Mouse (Mus musculus) retina, postnatal 7 days (tissue): Measurements from ENCODE around the gene Fat1.

Experiments used
- DNase-seq: peaks from one replicate; pipeline ENCODE4 v3.0.0-alpha.2; 2012; ENCODE audit warnings: low read depth, low spot score

Fat1 gene

GRCm38 (mm10) chr8:45002686-45003085 is 67.4 kb downstream of the Fat1 start:
- no peak for DNase-seq

- DNase-seq, result no peak
These were observed 68.8 kb downstream of the Fat1 start for GRCm38 (mm10) chr8:45004021-45004420.

GRCm38 (mm10) chr8:45010685-45011084 is 75.4 kb downstream of the Fat1 start:
- DNase-seq, result no peak

DNA sequence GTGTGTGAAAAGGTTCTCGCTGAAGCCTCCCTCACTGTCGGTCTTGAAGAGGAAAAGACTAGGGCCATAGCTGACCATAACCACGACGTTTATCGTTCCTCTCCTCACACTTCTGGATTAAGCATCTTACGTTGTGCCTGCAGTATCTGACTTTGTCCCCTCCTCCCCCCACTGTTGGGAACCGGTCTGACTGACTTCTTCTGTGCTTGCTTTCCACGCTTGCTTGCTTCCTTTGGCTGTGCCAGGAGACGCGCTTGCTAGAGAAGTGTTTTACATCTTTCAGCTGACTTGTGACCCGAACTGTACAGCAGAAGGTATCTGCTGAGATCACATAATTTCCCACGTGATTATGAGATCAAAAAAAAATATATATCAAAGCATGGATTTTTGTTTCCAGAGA is 76.5 kb downstream of the Fat1 start:
- DNase-seq, result no peak

DNA sequence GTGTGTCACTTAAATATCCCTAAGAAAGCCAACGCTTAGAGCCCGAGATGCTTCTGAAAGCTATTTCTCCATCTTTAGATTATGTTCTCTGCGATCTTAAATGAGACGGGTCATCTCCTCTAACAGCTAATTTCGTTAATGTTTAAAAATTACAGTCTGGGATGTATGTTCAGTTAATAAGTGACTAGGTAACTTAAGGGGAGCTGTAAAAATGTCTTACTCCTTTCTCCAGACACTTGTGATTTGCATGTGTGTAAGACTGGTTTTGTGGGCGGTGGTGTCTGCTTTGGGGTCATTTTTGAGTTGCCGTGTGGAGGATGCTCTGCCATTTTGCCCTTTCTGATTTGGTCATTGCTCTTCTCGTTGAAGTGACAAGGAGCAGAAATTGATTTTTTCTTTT is 78.6 kb downstream of the Fat1 start:
- no peak for DNase-seq

GRCm38 (mm10) chr8:45014498-45015067 is 79.3 kb downstream of the Fat1 start:
- no peak for DNase-seq

- no peak for DNase-seq
These were observed 80.6 kb downstream of the Fat1 start for GRCm38 (mm10) chr8:45015876-45016275.

GRCm38 (mm10) chr8:45019241-45019640 is 84.0 kb downstream of the Fat1 start:
- no peak for DNase-seq

DNA sequence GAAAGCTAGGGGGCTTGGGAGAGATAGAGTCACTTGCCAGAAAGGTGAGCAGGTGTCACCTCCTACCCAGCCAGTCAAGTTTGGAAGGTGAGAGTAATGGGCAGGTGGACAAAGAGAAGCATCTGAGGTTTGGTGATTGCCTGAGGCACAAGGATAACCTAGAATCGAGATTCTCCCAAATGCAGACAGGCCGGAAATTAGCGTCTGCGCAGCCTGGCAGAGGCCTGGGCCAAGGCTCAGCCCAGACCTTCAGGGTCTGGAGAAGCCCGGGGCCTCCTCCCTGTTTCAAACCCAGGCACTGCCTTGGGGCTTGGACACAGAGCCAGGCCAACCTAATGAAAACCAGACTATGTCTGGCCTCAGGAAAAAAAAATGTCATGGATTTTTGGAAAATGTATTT is 85.9 kb downstream of the Fat1 start:
- DNase-seq, result no peak

GRCm38 (mm10) chr8:45021911-45022665 is 86.8 kb downstream of the Fat1 start:
- DNase-seq, result no peak

- DNase-seq, result no peak
These were observed 92.8 kb downstream of the Fat1 start for GRCm38 (mm10) chr8:45028081-45028497.

GRCm38 (mm10) chr8:45038350-45038749 is 103.1 kb downstream of the Fat1 start:
- DNase-seq, result no peak

DNA sequence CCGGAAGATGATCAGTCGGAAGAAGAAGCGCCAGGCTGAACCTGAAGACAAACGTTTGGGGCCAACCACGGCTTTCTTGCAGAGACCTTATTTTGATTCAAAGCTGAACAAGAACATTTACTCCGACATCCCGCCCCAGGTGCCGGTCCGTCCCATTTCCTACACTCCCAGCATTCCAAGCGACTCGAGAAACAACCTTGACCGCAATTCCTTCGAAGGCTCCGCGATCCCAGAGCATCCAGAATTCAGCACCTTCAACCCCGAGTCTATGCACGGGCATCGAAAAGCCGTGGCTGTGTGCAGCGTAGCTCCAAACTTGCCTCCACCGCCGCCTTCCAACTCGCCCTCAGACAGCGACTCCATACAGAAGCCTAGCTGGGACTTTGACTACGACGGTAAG is 108.9 kb downstream of the Fat1 start:
- DNase-seq, result no peak

- no peak for DNase-seq
These were observed 115.2 kb downstream of the Fat1 start for GRCm38 (mm10) chr8:45050451-45050850.

- no peak for DNase-seq
These were observed 116.0 kb downstream of the Fat1 start for GRCm38 (mm10) chr8:45051236-45051635.

DNA sequence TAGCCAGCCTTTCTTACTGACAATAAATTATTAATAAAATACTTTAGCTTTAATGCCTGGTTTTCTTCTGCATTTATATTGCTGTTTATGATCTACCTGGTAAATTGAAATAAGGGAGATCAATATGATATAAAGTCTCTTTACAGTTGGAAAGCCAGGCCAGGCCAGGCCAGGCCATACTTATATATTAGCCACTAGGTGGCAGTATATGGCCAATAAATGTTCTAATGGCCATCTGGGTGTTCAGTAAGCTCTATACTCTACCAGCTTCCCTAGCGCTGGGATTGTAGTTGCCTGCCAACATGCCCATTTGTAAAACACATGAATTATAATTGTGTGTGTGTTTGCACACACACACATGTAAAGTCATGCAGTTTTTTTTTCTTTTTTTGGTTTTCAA is 117.0 kb downstream of the Fat1 start:
- DNase-seq, result no peak

GRCm38 (mm10) chr8:45052618-45053017 is 117.4 kb downstream of the Fat1 start:
- DNase-seq, result no peak

- DNase-seq, result no peak
These were observed 120.3 kb downstream of the Fat1 start for GRCm38 (mm10) chr8:45055500-45055899.

GRCm38 (mm10) chr8:45056810-45057209 is 121.6 kb downstream of the Fat1 start:
- no peak for DNase-seq

- no peak for DNase-seq
These were observed 124.8 kb downstream of the Fat1 start for GRCm38 (mm10) chr8:45060083-45060482.

DNA sequence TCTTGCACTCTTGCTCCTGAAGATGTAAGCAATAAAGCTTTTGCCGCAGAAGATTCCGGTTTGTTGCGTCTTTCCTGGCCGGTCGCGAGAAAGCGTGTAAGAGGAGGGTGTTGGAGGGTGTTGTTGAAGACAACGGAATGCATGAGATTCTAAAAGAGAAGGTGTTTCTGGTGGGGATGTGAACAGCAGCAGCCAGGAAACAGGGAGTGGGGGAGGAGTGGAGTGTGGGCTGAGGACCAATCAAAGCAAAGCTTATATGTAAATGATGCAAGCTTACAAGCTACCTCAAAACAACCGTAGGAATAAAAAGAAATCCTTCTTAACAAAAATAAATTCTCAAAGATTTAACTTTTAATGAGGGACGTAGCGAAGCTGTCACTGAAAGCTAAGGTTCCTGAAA is 127.1 kb downstream of the Fat1 start:
- DNase-seq, result no peak

GRCm38 (mm10) chr8:45062982-45063924 is 128.0 kb downstream of the Fat1 start:
- no peak for DNase-seq
